In the genomic region with DNA sequence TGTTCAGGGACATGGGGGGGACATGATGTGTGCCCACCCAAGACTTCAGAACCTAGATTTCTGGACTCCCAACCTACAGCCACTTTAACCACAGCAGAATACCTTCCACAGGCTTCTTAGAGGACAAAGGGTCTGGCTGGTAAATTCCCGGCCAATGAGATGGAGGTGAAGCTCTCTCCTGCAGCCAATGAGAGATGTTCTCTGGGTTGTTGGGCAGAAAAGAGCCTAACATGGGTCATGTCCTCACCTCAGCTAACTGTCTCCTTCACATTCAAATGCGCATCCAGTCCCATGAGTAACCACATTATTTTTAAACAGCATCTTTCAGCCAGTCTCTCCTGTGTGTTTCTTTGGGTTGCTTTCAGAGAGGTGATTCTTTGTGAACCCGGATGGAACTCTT, we compare ENCODE assay signal across 22 mouse cellular contexts. TPM values are rescaled to one million over a fixed set of nuclear protein-coding genes. Genes with fewer than 3 reads are reported as not detected.
DNase-seq lines count a peak whose midpoint lies in the region; ATAC-seq lines count a peak whose summit lies in the region.
"Had no signal": no experiment of that assay in that cellular context is flagged by ENCODE, and none has a peak within 500 bp of the region (broad histone marks: within the 10 kb centered on the region; RNA-seq: fewer than 3 reads in every experiment).

No protein-coding gene starts in this region.

- H3K36me3 ChIP-seq in forebrain, embryonic 10.5 days (replicated peaks), result no peaks in the 10 kb centered on the region
- no peaks in the 10 kb centered on the region for H3K36me3 ChIP-seq in forebrain, embryonic 12.5 days (replicated peaks)
- H3K36me3 ChIP-seq in heart, embryonic 12.5 days, result no peaks in the 10 kb centered on the region
- H3K36me3 ChIP-seq: embryonic facial prominence, embryonic 12.5 days; hindbrain, embryonic 12.5 days; midbrain, embryonic 12.5 days; neural tube, embryonic 12.5 days had no signal

- no peak for DNase-seq in forebrain, embryonic 10.5 days (ENCODE audit: extremely low spot score, low spot score)
- no peak for DNase-seq in heart, postnatal 14 days
- peak; percentile 47 for DNase-seq in ZHBTc4 (ENCODE audit: low read depth, low spot score)
- DNase-seq in heart, postnatal 10 days, result peak; percentile 68 to 70
- no peak for DNase-seq in spleen, postnatal 36 days (ENCODE audit: low spot score in 2 of 2)
- no peak for DNase-seq in spleen, adult 18-20 months
- DNase-seq: adrenal gland, postnatal 10 days; cerebellum, adult 2 months; cerebellum, postnatal 25 days; kidney, postnatal 25 days; right cerebral cortex, adult 18-20 months had no signal

- H3K9ac ChIP-seq in forebrain, embryonic 12.5 days, result no peak overlapping the region
- peak overlapping the region; percentile 16; the same call in 1 of the 2 replicates for H3K9ac ChIP-seq in heart, embryonic 12.5 days
- H3K9ac ChIP-seq: embryonic facial prominence, embryonic 12.5 days; forebrain, embryonic 13.5 days; hindbrain, embryonic 12.5 days; midbrain, embryonic 12.5 days; neural tube, embryonic 12.5 days had no signal

- H3K4me3 ChIP-seq in forebrain, embryonic 10.5 days, result no peak overlapping the region
- H3K4me3 ChIP-seq in forebrain, embryonic 12.5 days (replicated peaks), result no peak overlapping the region
- H3K4me3 ChIP-seq in heart, embryonic 12.5 days, result no peak overlapping the region
- H3K4me3 ChIP-seq: embryonic facial prominence, embryonic 12.5 days; forebrain, embryonic 13.5 days; hindbrain, embryonic 12.5 days; layer of hippocampus, adult 2 months; midbrain, embryonic 12.5 days; neural tube, embryonic 12.5 days had no signal

- peaks cover 34% of the 10 kb centered on the region for H3K4me1 ChIP-seq in forebrain, embryonic 10.5 days
- peaks cover 24% of the 10 kb centered on the region for H3K4me1 ChIP-seq in forebrain, embryonic 12.5 days
- peaks cover 55% of the 10 kb centered on the region for H3K4me1 ChIP-seq in heart, embryonic 12.5 days (replicated peaks)

- intact Hi-C loops in heart, postnatal 14 days (cut with DNase I), result no loop called here
- intact Hi-C loops in heart, postnatal 10 days (cut with DNase I), result no loop called here

- no peak overlapping the region for H3K4me2 ChIP-seq in forebrain, embryonic 12.5 days
- H3K4me2 ChIP-seq in heart, embryonic 12.5 days, result peak overlapping the region; percentile 25
- H3K4me2 ChIP-seq: embryonic facial prominence, embryonic 12.5 days; forebrain, embryonic 13.5 days; hindbrain, embryonic 12.5 days; neural tube, embryonic 12.5 days had no signal

- H3K27ac ChIP-seq in forebrain, embryonic 10.5 days, result peak overlapping the region; percentile 42; the same call in 1 of the 2 replicates
- H3K27ac ChIP-seq in forebrain, embryonic 12.5 days, result no peak overlapping the region
- H3K27ac ChIP-seq in heart, embryonic 12.5 days (ENCODE audit: poor library complexity, severe bottlenecking), result peak overlapping the region; percentile 93
- H3K27ac ChIP-seq: embryonic facial prominence, embryonic 12.5 days; forebrain, embryonic 13.5 days; hindbrain, embryonic 12.5 days; layer of hippocampus, adult 2 months; midbrain, embryonic 12.5 days; neural tube, embryonic 12.5 days had no signal

- H3K9me3 ChIP-seq in forebrain, embryonic 10.5 days, result no peaks in the 10 kb centered on the region
- no peaks in the 10 kb centered on the region for H3K9me3 ChIP-seq in forebrain, embryonic 12.5 days
- H3K9me3 ChIP-seq in heart, embryonic 12.5 days (replicated peaks), result no peaks in the 10 kb centered on the region
- H3K9me3 ChIP-seq: embryonic facial prominence, embryonic 12.5 days; forebrain, embryonic 13.5 days; hindbrain, embryonic 12.5 days; midbrain, embryonic 12.5 days; neural tube, embryonic 12.5 days had no signal

- WGBS in forebrain, embryonic 10.5 days, result 51% methylated on average over 3 of the region's 3 CpGs
- WGBS in forebrain, embryonic 12.5 days, result 41% methylated on average over 3 of the region's 3 CpGs
- WGBS in heart, embryonic 12.5 days, result 28% methylated on average over 3 of the region's 3 CpGs

- no peak for ATAC-seq in forebrain, embryonic 12.5 days (ENCODE audit: low FRiP score)
- ATAC-seq in heart, embryonic 12.5 days (ENCODE audit: insufficient number of reproducible peaks, low FRiP score), result peak; percentile 46; the same call in 1 of the 2 replicates
- ATAC-seq: activated CD4-positive, CD25-positive, alpha-beta regulatory T cell, adult 4 months; forebrain, embryonic 13.5 days; intestine, postnatal 0 days; lung, postnatal 0 days had no signal

- peaks cover 72% of the 10 kb centered on the region for H3K27me3 ChIP-seq in forebrain, embryonic 10.5 days (ENCODE audit: poor library complexity, severe bottlenecking)
- peaks cover 40% of the 10 kb centered on the region for H3K27me3 ChIP-seq in forebrain, embryonic 12.5 days
- peaks cover 18% of the 10 kb centered on the region for H3K27me3 ChIP-seq in heart, embryonic 12.5 days (replicated peaks)

RNA-seq across cellular contexts. Expression of a gene that starts 5.7 kb away (rescaled TPM):
- 0.97 and 1.6 TPM in 2 replicates for polyA plus RNA-seq in forebrain, embryonic 10.5 days (2016; fragmentation: Nextera tagmentation; extraction: Ambion mirVana)
- 4.6 and 7.2 TPM in 2 replicates for polyA plus RNA-seq in forebrain, embryonic 12.5 days (2016; fragmentation: Nextera tagmentation; extraction: Ambion mirVana)
- 51.8 and 54.0 TPM in 2 replicates for polyA plus RNA-seq in heart, embryonic 12.5 days (2016; fragmentation: Nextera tagmentation; extraction: Ambion mirVana)
- total RNA-seq in heart, postnatal 14 days (2021), result 100 to 1,000 TPM; 224 to 225 TPM
- 100 to 1,000 TPM; 257 to 294 TPM for total RNA-seq in heart, postnatal 10 days (2021)

Comparison
In these comparisons a context has a peak if more than half of its experiments do, and no peak if none do; other contexts are left out.
1. DNase-seq: peak in ZHBTc4 (single experiment) and heart, postnatal 10 days (2 of 2); none in forebrain, embryonic 10.5 days (single experiment), heart, postnatal 14 days (0 of 2), spleen, postnatal 36 days (0 of 2) and spleen, adult 18-20 months (0 of 2).